Mouse (Mus musculus) cerebellum, adult 2 months (tissue): ENCODE measurements around the gene Abca7.

Experiments used
- CTCF ChIP-seq: fragments of 200-500 bp; IDR thresholded peaks from 2 replicates; pipeline ENCODE4 v1.5.1; 2011; ENCODE audit warnings: low read depth, mild to moderate bottlenecking, control low read depth, low read length, moderate library complexity, borderline replicate concordance; ENCODE audit not compliant: insufficient read depth
- POLR2A ChIP-seq: fragments of 200-500 bp; IDR thresholded peaks from 2 replicates; pipeline ENCODE4 v1.6.1; 2011; ENCODE audit warnings: low read length, control low read depth, borderline replicate concordance; ENCODE audit not compliant: insufficient read depth

- TF ChIP-seq CTCF (no peak), POLR2A (no peak)
Observed at GRCm38 (mm10) chr10:79978061-79978460, 18.2 kb upstream of the Abca7 start.
